9 mouse cellular contexts compared by ENCODE assay signal in genomic region chr6:115029248-115029647, GRCm38 (mm10). TPM values are rescaled to one million over a fixed set of nuclear protein-coding genes. Genes with fewer than 3 reads are reported as not detected.
DNase-seq lines count a peak whose midpoint lies in the region; ATAC-seq and TF ChIP-seq lines count a peak whose summit lies in the region.
"Had no signal": no experiment of that assay in that cellular context is flagged by ENCODE, and none has a peak within 500 bp of the region (broad histone marks: within the 10 kb centered on the region; RNA-seq: fewer than 3 reads in every experiment).

No protein-coding gene starts in this region.

- no peaks in the 10 kb centered on the region for H3K4me1 ChIP-seq in heart, adult 2 months (ENCODE audit: control insufficient read depth, insufficient read depth, low read length)
- no peaks in the 10 kb centered on the region for H3K4me1 ChIP-seq in liver, embryonic 14.5 days (replicated peaks; ENCODE audit: control insufficient read depth in 2 of 2, insufficient read depth in 2 of 2, low read length in 1 of 2)
- H3K4me1 ChIP-seq: liver, embryonic 15.5 days had no signal

- H3K9ac ChIP-seq in heart, adult 2 months (ENCODE audit: low read depth, low read length): no peak overlapping the region
- no peak overlapping the region for H3K9ac ChIP-seq in liver, embryonic 14.5 days (replicated peaks)
- H3K9ac ChIP-seq: liver, embryonic 15.5 days had no signal

- no peaks in the 10 kb centered on the region for H3K79me2 ChIP-seq in heart, adult 2 months (replicated peaks; ENCODE audit: control insufficient read depth, insufficient read depth, low read length)

- no peaks in the 10 kb centered on the region for H3K36me3 ChIP-seq in heart, adult 2 months (ENCODE audit: control insufficient read depth, insufficient read depth, low read length)
- peaks cover 6% of the 10 kb centered on the region for H3K36me3 ChIP-seq in liver, embryonic 14.5 days (replicated peaks; ENCODE audit: control insufficient read depth, insufficient read depth, low read depth)

- H3K4me3 ChIP-seq in heart, adult 2 months: no peak overlapping the region
- no peak overlapping the region for H3K4me3 ChIP-seq in liver, embryonic 14.5 days (ENCODE audit: insufficient read depth in 1 of 2, low read depth in 2 of 2, low read length in 2 of 2)
- H3K4me3 ChIP-seq: liver, embryonic 15.5 days had no signal

- no peak for ATAC-seq in liver, embryonic 14.5 days (ENCODE audit: insufficient read depth)
- ATAC-seq in erythroblast, adult 5-6 weeks (replicated peaks; ENCODE audit: low FRiP score, poor library complexity, severe bottlenecking): no peak

- H3K27me3 ChIP-seq in heart, adult 2 months (ENCODE audit: control insufficient read depth, insufficient read depth, low read length): no peaks in the 10 kb centered on the region
- H3K27me3 ChIP-seq in liver, embryonic 14.5 days (ENCODE audit: control insufficient read depth, insufficient read depth, low read length): no peaks in the 10 kb centered on the region
- H3K27me3 ChIP-seq: liver, embryonic 15.5 days had no signal

- intact Hi-C loops in heart, adult 2 months (cut with DNase I): no loop called here
- intact Hi-C loops in heart, postnatal 25 days (cut with DNase I): no loop called here

- H3K4me2 ChIP-seq in liver, embryonic 14.5 days (ENCODE audit: low read depth): no peak overlapping the region
- H3K4me2 ChIP-seq: liver, embryonic 15.5 days had no signal

- TF ChIP-seq CTCF in heart, adult 2 months (IDR thresholded peaks at IDR 0.05): peak; percentile 72
- peak; percentile 22; the same call in 1 of the 2 replicates for TF ChIP-seq CTCF in liver, embryonic 14.5 days (IDR thresholded peaks at IDR 0.05; ENCODE audit: low read depth)

- WGBS in heart, adult 2 months: 64% methylated on average over 2 of the region's 2 CpGs
- 67% methylated on average over 2 of the region's 2 CpGs for WGBS in liver, embryonic 14.5 days (ENCODE audit: insufficient replicate concordance)

- DNase-seq in heart, adult 2 months: no peak
- no peak for DNase-seq in heart, postnatal 25 days (ENCODE audit: low spot score)
- no peak for DNase-seq in liver, embryonic 14.5 days (ENCODE audit: low read depth in 3 of 3, low spot score in 3 of 3)
- DNase-seq in liver (no peak), MN1 (ENCODE audit: low spot score) (peak; percentile 69)
- peak; percentile 31 for DNase-seq in lung, postnatal 14 days
- DNase-seq in adrenal gland, postnatal 14 days: no peak

- no peak overlapping the region for H3K27ac ChIP-seq in heart, adult 2 months
- H3K27ac ChIP-seq in liver, embryonic 14.5 days: no peak overlapping the region
- H3K27ac ChIP-seq: liver, embryonic 15.5 days had no signal

- no peak for TF ChIP-seq EP300 in heart, adult 2 months (IDR thresholded peaks at IDR 0.05; ENCODE audit: insufficient read depth, low read depth, low read length)
- TF ChIP-seq EP300 in liver, embryonic 14.5 days (IDR thresholded peaks at IDR 0.05; ENCODE audit: low read depth): no peak

- no peak for TF ChIP-seq POLR2A in heart, adult 2 months (IDR thresholded peaks at IDR 0.05; ENCODE audit: insufficient read depth, low read depth, low read length)

- no peaks in the 10 kb centered on the region for H3K9me3 ChIP-seq in liver, embryonic 14.5 days (ENCODE audit: control insufficient read depth, low read length)
- H3K9me3 ChIP-seq: liver, embryonic 15.5 days had no signal

RNA-seq across cellular contexts. Expression of gene Tamm41, which starts 8.4 kb away (rescaled TPM):
- 10 to 100 TPM; 11.3 to 12.8 TPM for total RNA-seq in heart, adult 2 months (2021)
- polyA plus RNA-seq in heart, adult 2 months (2012; rRNA removed): 12.9 and 13.9 TPM in 2 replicates
- 10 to 100 TPM; 10.1 to 10.5 TPM for total RNA-seq in heart, postnatal 25 days (2021)
- polyA plus RNA-seq in liver, embryonic 14.5 days (2012; rRNA removed): 16.0 and 17.0 TPM in 2 replicates
- 27.3 and 31.7 TPM in 2 replicates for polyA plus RNA-seq in liver, embryonic 14.5 days (2014; fragmentation: Nextera tagmentation; extraction: Ambion mirVana)
- 23.2 and 27.1 TPM in 2 replicates for total RNA-seq in adrenal gland, postnatal 14 days (2021)
- 13.2 and 13.8 TPM in 2 replicates for total RNA-seq in erythroblast, adult 5-6 weeks (2015; ENCODE audit: low replicate concordance)
- 9.0 and 12.5 TPM in 2 replicates for total RNA-seq in erythroblast, adult 5-6 weeks (2017; ENCODE audit: low replicate concordance)

RNA-seq across cellular contexts. Expression of gene Vgll4, which starts 59.5 kb away (rescaled TPM):
- total RNA-seq in heart, adult 2 months (2021): 10 to 100 TPM; 23.5 to 24.7 TPM
- polyA plus RNA-seq in heart, adult 2 months (2012; rRNA removed): 22.3 and 24.2 TPM in 2 replicates
- total RNA-seq in heart, postnatal 25 days (2021): 10 to 100 TPM; 24.3 to 24.9 TPM
- polyA plus RNA-seq in liver, embryonic 14.5 days (2012; rRNA removed): 4.6 TPM in 2 replicates
- polyA plus RNA-seq in liver, embryonic 14.5 days (2014; fragmentation: Nextera tagmentation; extraction: Ambion mirVana): 5.5 and 7.3 TPM in 2 replicates
- 60.2 and 71.6 TPM in 2 replicates for total RNA-seq in adrenal gland, postnatal 14 days (2021)
- total RNA-seq in erythroblast, adult 5-6 weeks (2015; ENCODE audit: low replicate concordance): 4.2 and 5.0 TPM in 2 replicates
- total RNA-seq in erythroblast, adult 5-6 weeks (2017; ENCODE audit: low replicate concordance): 6.5 and 13.0 TPM in 2 replicates

Comparison
In these comparisons a context has a peak if more than half of its experiments do, and no peak if none do; other contexts are left out.
1. DNase-seq: peak in MN1 (single experiment) and lung, postnatal 14 days (single experiment); none in heart, adult 2 months (0 of 2), heart, postnatal 25 days (single experiment), liver, embryonic 14.5 days (0 of 3), liver (single experiment) and adrenal gland, postnatal 14 days (single experiment).